Mouse (Mus musculus): ENCODE measurements around the gene Dynlt1f.
"Not testable (repeated sequence)": the region's sequence is repeated elsewhere in the genome, so short reads cannot be mapped to it uniquely, and the experiment has no call there.

Dynlt1f gene

GRCm38 (mm10) chr17:6661093-6661816, 5.6 kb upstream of the Dynlt1f start:
- peak; percentile 45 for DNase-seq

- peak; percentile 46 for DNase-seq
Observed at GRCm38 (mm10) chr17:6660589-6660988, 4.9 kb upstream of the Dynlt1f start.

- DNase-seq = not testable (repeated sequence)
Observed at GRCm38 (mm10) chr17:6658801-6659200, 3.1 kb upstream of the Dynlt1f start, which contains the start of gene Sytl3. Gene Sytl3 (plus strand): TSS chr17:6659093.

GRCm38 (mm10) chr17:6656471-6656870, 771 bp upstream of the Dynlt1f start:
- not testable (repeated sequence) for DNase-seq

GRCm38 (mm10) chr17:6655087-6655511, 601 bp downstream of the Dynlt1f start:
- peak; percentile 65 for DNase-seq

- DNase-seq = not testable (repeated sequence)
Observed at GRCm38 (mm10) chr17:6653341-6653946, 2.3 kb downstream of the Dynlt1f start.

- DNase-seq = not testable (repeated sequence)
Observed at GRCm38 (mm10) chr17:6650904-6651565, 4.7 kb downstream of the Dynlt1f start.

- not testable (repeated sequence) for DNase-seq
Observed at GRCm38 (mm10) chr17:6647452-6647851, 8.2 kb downstream of the Dynlt1f start.

GRCm38 (mm10) chr17:6646841-6647240, 8.9 kb downstream of the Dynlt1f start:
- DNase-seq = not testable (repeated sequence)

GRCm38 (mm10) chr17:6645668-6646067, 10.0 kb downstream of the Dynlt1f start:
- DNase-seq = not testable (repeated sequence)

- DNase-seq = not testable (repeated sequence)
Observed at GRCm38 (mm10) chr17:6644673-6645072, 11.0 kb downstream of the Dynlt1f start.

GRCm38 (mm10) chr17:6644210-6644609, 11.5 kb downstream of the Dynlt1f start:
- not testable (repeated sequence) for DNase-seq

- DNase-seq = peak; percentile 49
Observed at GRCm38 (mm10) chr17:6640771-6641429, 14.8 kb downstream of the Dynlt1f start.

- not testable (repeated sequence) for DNase-seq
Observed at GRCm38 (mm10) chr17:6640044-6640637, 15.6 kb downstream of the Dynlt1f start.

- not testable (repeated sequence) for DNase-seq
Observed at GRCm38 (mm10) chr17:6639486-6639885, 16.2 kb downstream of the Dynlt1f start.

GRCm38 (mm10) chr17:6638444-6638843, 17.3 kb downstream of the Dynlt1f start:
- DNase-seq = not testable (repeated sequence)

- DNase-seq = not testable (repeated sequence)
Observed at GRCm38 (mm10) chr17:6637434-6637833, 18.3 kb downstream of the Dynlt1f start.

- no peak for DNase-seq
Observed at GRCm38 (mm10) chr17:6636861-6637260, 18.8 kb downstream of the Dynlt1f start.

- DNase-seq = not testable (repeated sequence)
Observed at GRCm38 (mm10) chr17:6635781-6636180, 19.9 kb downstream of the Dynlt1f start.

- not testable (repeated sequence) for DNase-seq
Observed at GRCm38 (mm10) chr17:6632850-6633249, 22.9 kb downstream of the Dynlt1f start.

- DNase-seq = not testable (repeated sequence)
Observed at GRCm38 (mm10) chr17:6630398-6630797, 25.3 kb downstream of the Dynlt1f start.

GRCm38 (mm10) chr17:6624926-6625558, 30.7 kb downstream of the Dynlt1f start:
- DNase-seq = not testable (repeated sequence)
